Mouse (Mus musculus): ENCODE measurements around the gene Plagl1.

Plagl1 gene

DNA sequence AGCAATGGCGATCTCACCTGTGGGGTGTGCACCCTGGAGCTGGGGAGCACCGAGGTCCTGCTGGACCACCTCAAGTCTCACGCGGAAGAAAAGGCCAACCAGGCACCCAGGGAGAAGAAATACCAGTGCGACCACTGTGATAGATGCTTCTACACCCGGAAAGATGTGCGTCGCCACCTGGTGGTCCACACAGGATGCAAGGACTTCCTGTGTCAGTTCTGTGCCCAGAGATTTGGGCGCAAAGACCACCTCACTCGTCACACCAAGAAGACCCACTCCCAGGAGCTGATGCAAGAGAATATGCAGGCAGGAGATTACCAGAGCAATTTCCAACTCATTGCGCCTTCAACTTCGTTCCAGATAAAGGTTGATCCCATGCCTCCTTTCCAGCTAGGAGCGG is 67.0 kb downstream of the Plagl1 start:
- in situ Hi-C loops (cut with MboI, MseI), result loop anchor here in 1 of 2 experiments (5.0 kb wide), 1 partner anchor 105 kb away; no protein-coding TSS in a partner anchor

- in situ Hi-C loops (cut with MboI, MseI), result loop anchor here in 1 of 2 experiments (5.0 kb wide), 1 partner anchor 106 kb away; no protein-coding TSS in a partner anchor
Observed at GRCm38 (mm10) chr10:13127946-13128345, 67.6 kb downstream of the Plagl1 start.

DNA sequence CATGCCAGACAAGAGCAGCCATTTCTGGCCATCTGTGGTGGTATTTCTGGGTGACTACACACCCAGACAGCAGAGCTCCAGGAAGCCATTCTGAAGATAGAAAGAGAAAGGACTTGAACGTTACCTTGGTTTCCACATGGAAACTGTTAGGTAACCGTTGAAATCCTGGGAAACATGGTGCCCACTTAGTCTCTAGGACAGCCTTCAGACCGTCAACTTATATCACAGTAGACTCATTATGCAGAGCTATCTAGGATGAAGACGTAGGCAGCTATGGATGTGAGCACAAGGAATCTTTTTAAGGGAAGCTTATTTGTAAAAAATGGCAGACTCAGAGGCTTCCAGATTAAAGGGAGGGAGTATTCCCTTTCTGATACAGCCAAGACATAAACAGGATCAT is 73.5 kb downstream of the Plagl1 start:
- in situ Hi-C loops (cut with MboI, MseI), result no loop called here

GRCm38 (mm10) chr10:13135276-13135675 is 75.0 kb downstream of the Plagl1 start:
- in situ Hi-C loops (cut with MboI, MseI), result no loop called here

DNA sequence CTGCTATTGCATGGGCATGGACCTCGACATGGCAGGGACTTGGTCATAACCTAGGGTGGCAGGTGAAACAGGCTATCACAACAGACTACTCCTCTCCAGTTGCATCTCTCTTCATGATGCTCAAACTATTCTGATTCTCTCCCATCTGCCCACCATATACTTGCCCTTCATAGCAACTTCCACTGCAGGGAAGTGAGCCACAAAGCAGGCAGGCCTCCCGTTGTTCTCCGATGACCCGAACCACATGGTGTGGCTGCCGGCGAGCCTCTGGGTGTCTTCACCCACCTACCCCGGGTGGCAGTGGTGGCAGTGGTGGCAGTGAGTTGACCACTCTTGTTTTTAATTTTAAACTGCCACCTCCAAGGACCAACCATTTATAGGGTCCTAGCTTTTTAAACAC is 75.4 kb downstream of the Plagl1 start:
- in situ Hi-C loops (cut with MboI, MseI), result no loop called here

GRCm38 (mm10) chr10:13137906-13138305 is 77.6 kb downstream of the Plagl1 start:
- in situ Hi-C loops (cut with MboI, MseI), result no loop called here

DNA sequence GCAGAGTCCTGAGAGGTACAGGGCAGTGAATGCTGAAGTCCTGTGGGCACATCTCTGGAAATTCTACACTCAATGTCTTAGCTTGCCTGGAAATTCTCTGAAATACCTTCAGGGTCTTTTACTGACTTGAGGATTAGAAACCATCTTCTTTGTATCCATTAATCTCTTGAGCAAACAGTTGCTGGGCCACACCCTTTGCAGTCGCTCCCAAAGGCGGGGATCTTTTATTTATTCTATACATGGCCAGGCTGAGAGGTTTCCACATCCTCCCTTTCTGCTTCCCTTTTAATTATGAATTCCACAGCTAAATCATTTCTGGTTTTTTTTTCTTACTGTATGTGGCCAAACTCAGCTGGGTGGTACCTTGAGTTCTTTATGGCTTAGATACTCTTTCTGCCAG is 80.1 kb downstream of the Plagl1 start:
- in situ Hi-C loops (cut with MboI, MseI), result no loop called here

DNA sequence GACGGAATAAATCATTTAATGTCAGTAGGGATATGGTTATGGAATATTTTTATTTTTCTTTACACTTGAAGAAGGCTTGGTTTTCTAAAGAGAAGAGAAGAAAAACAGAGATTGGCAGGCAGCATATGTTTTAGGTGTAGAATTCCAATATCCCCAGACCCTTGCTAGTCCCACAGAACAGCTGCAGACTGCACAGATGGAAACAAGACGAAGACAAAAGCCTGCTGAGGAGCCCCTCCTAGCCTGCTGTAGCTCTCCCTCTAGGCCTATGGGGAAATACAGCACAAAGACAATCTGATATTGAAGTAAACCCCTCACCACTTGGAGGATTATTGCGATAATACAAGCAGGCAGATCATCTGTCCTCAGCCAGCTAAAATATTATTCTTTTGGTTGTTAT is 90.1 kb downstream of the Plagl1 start:
- in situ Hi-C loops (cut with MboI, MseI), result no loop called here

DNA sequence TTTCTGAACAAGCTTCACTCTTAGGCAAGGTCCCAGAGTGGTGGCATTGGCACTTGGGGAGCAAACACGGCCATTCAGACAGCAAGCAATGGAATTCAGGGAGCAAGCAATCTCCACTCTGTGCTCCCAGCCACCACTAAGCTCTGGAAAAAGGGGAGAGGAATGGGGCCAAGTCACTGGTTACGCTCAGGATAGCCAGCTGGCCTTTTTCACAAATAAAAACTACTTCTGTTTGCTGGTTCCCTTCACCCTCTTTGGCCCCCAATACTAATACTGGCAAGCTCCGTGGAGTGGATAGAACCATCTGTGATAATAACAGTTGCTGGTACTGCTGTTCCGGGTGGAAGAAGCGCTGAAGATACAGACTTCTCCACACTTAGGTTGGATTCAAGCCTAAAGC is 91.0 kb downstream of the Plagl1 start:
- in situ Hi-C loops (cut with MboI, MseI), result no loop called here

DNA sequence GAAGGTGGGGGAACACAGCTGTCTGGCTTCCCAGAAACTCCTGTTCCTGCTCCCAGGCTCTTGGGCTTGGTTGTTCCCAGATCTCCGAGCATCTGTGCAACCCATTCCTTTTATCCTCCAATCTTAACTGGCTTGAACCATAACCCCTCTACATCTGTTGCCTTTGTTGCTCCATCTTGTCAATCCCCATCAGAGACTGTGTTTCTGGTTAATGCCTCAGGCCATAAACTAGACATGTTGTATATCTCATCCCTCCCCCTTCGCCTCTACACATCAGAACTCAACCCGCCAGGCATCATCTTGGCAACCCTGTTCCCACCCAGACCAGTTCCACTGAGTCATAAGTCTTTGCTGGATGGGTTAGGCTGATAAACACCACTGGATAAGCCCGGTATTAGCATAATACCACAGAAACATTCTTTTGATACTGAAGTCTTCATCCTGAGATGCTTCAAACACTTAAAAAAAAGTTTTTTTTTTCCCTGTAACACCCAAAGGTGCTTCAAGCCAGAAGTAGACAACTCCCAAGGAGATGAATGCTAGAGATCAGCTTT is 92.6 kb downstream of the Plagl1 start:
- in situ Hi-C loops (cut with MboI, MseI), result no loop called here

DNA sequence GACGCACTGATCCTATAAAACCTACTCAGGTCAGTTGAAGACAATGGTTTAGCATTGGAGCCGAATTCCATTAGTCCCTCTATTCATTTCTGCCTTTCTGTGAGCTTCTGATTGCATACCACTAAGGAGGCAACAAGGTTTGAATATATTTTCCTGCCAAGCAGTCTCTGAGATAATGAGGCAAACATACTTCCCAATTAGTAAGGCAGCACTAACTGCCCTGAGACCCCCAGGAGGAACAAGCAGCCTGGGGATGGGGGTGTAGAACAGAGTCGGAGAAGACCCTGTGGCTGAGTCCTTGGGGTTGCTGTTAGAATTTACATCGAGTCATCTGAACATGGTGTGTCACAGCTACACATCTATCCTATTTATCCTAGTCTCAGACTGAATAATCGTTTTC is 95.1 kb downstream of the Plagl1 start:
- in situ Hi-C loops (cut with MboI, MseI), result no loop called here

DNA sequence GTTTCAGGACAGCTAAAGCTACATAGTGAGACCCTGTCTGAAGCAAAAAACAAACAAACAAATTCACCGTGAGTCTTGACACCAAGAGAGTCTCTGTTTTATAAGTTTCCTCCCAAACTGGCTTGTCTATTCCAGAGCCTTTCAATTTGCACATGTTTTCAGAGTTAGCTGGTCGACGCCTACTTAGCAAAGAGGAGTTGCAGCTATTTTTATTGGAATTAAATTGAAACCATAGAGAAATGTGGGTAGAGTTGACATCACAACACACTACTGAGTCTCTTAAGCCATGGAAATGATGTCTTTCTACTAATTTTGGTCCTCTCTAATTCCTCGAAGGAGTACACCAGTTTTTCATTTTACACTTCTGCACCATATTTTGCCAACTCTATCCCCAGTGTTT is 100.6 kb downstream of the Plagl1 start:
- in situ Hi-C loops (cut with MboI, MseI), result no loop called here

DNA sequence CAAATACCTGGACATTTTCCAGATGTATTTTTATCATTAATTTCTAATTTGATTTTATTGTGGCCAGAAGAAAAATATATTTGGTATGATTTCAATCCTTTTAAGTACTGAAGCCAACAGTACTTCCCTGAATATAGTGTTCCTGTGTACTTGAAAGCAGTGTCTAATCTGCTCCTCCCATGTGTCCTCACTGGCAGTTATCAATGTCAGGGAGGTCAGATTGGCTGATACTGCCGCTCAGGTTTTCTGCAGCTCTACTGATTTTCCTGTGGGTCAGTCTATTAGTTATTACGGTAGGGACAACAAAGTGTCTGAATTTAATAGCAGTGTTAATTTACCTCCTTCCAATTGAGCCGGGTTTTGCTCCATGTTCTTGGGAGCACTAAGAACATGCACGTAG is 101.7 kb downstream of the Plagl1 start:
- in situ Hi-C loops (cut with MboI, MseI), result no loop called here

DNA sequence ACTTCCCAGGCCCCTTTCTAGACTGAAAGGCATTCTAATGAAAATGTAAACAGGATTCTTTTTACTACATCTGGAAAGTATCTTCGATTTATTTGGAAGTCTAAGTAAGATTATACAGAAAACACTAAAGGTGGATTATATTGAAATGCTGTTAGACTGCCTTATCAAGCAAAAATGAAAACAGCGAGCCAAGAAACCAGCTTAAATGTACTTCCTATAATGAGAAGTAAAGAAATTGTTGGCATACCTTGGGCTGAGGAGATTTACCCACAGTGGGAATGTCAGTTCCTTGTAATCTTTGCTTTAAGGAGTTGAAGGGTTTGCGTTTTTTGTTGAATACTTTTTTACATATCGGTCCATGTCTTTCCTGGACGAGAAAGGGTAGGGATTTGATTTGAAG is 108.2 kb downstream of the Plagl1 start:
- in situ Hi-C loops (cut with MboI, MseI), result no loop called here

DNA sequence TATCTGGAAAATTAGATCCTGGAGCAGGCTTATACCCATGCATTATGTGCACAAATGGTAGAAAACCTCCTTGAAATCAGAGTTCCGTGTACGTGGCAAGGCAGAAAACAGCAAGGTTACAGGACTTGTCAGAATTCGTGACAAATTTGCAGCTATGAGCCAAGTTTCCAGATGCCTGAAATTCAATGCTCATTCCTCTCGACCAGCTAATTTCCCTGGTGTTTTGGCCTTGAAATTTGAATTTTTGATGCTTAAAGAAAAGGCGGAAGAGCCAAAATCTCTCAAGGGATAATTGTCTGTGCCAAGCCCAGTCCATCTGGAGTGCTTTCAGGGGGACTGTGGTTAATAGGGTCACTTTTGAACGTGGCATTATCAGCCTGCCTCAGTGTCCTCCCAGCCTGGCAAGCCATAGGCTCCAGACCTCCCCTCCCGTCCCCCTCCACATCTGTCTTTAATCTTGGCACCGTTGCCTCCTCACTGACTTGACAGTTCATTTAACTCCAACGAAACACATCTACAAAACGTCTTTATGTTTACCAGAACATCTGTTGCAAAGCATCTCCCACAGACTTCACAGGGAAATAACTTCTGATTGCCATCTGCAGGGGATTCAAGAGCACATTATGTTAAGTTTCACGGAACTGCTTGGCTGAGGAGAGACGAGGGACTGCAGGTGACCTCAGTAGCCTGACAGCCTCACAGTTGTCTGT is 110.6 kb downstream of the Plagl1 start:
- in situ Hi-C loops (cut with MboI, MseI), result no loop called here

GRCm38 (mm10) chr10:13171461-13171860 is 111.2 kb downstream of the Plagl1 start:
- in situ Hi-C loops (cut with MboI, MseI), result no loop called here

- in situ Hi-C loops (cut with MboI, MseI), result no loop called here
Observed at GRCm38 (mm10) chr10:13172798-13173221, 112.5 kb downstream of the Plagl1 start.

- in situ Hi-C loops (cut with MboI, MseI), result no loop called here
Observed at GRCm38 (mm10) chr10:13175866-13176265, 115.6 kb downstream of the Plagl1 start.

DNA sequence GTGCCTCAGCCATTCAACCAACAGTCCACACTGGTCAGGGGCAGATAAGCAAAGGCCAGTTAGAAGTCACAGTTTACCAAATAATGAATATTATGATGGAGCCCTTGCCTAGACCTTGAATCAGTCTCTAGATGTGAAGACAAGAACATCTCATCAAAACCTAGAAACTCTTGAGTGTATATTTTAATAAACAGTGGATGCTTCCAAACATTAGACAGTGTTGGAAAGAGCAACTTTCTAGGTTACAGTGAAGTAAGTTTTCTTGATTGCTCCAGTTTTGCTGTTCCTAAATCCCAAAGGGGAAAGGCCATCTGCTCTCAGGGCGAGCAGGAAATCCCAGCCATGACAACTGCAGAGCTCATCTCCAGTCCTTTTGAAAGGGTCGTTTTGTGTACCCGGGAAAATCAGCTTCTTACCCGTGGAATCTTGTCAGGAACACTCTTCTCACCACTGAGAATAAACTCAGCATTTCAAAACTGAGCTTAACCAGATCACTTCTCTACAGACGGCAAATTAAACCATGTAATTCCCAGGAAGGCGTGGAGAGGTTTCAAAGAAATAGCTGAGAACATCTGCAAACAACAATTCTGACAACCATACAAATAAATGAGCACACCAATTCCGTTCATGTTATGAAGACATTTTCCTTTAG is 117.8 kb downstream of the Plagl1 start, which contains the start of gene Zc2hc1b:
Gene Zc2hc1b (minus strand): TSS at position 51 of the 652 bp plus-strand sequence.
- in situ Hi-C loops (cut with MboI, MseI), result no loop called here

DNA sequence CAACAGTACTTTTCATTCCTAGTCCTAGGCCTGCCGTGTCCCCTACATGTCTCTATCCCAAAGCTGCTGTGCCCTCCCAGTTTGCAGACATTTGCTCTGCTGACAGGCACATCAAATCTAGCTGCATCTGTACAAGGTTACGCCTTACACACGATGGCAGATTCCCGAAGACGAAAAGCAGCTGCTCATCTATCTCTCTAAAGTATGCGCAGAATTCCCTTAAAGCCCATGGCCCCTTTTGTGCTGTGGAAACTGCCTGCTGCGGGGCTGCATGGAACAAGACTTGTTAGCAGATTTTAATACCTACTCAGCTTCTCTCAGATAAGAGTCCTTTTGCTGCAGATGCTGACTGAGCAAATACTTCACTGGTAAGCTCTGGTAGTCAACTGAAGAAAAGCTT is 119.9 kb downstream of the Plagl1 start:
- in situ Hi-C loops (cut with MboI, MseI), result no loop called here
